Mouse (Mus musculus) hindbrain, embryonic 15.5 days (tissue): ENCODE results near the gene Baz2b. TPM values are rescaled to one million over a fixed set of nuclear protein-coding genes. Genes with fewer than 3 reads are reported as not detected.

Source experiments
- ATAC-seq: fragments of 200-750 bp; cut with Nextera tagmentation; 2 replicates; pipeline ENCODE4 v1.8.0; 2017; ENCODE audit warnings: low read depth, moderate number of reproducible peaks, moderate TSS enrichment; ENCODE audit not compliant: low FRiP score
- H3K27ac ChIP-seq: fragments of 300-500 bp; sonication (generic); replicated peaks from 2 replicates; pipeline ENCODE4 v1.5.1; 2015; ENCODE audit warnings: mild to moderate bottlenecking, inconsistent platforms
- H3K27me3 ChIP-seq: fragments of 300-500 bp; sonication (generic); 2 replicates; pipeline ENCODE4 v1.6.1; 2015; ENCODE audit warnings: control low read depth, inconsistent platforms
- H3K36me3 ChIP-seq: fragments of 300-500 bp; sonication (generic); 2 replicates; pipeline ENCODE4 v1.6.1; 2015; ENCODE audit warnings: control low read depth, inconsistent platforms
- H3K4me1 ChIP-seq: fragments of 300-500 bp; sonication (generic); replicated peaks from 2 replicates; pipeline ENCODE4 v1.6.1; 2015; ENCODE audit warnings: control low read depth, inconsistent platforms
- H3K4me2 ChIP-seq: fragments of 300-500 bp; sonication (generic); 2 replicates; pipeline ENCODE4 v1.6.1; 2015; ENCODE audit warnings: moderate library complexity, mild to moderate bottlenecking, inconsistent platforms
- H3K4me3 ChIP-seq: fragments of 300-500 bp; sonication (generic); 2 replicates; pipeline ENCODE4 v1.5.1; 2015; ENCODE audit warnings: mild to moderate bottlenecking, inconsistent platforms
- H3K9ac ChIP-seq: fragments of 300-500 bp; sonication (generic); 2 replicates; pipeline ENCODE4 v1.6.1; 2015; ENCODE audit warnings: inconsistent platforms
- H3K9me3 ChIP-seq: fragments of 300-500 bp; sonication (generic); 2 replicates; pipeline ENCODE4 v1.6.1; 2016; ENCODE audit warnings: control low read depth, inconsistent platforms
- WGBS: fragments of 180-500 bp; shearing (Covaris S2); methylation state at CpG from one replicate; pipeline ENCODE4 v1.1.7; 2015; 5-methylcytosine and 5-hydroxymethylcytosine counted together
- polyA plus RNA-seq: library from polyadenylated mRNA; unstranded; fragments of >200 nt; fragmentation: Nextera tagmentation; extraction: Ambion mirVana; gene quantifications from 2 replicates; pipeline ENCODE4 v1.2.1, GENCODE M21; 2015

Baz2b gene
- polyA plus RNA-seq, 1 experiment from 2014 or later = 74.7 TPM

- peaks cover 16% of the 10 kb centered on the region; the same call in 1 of the 2 replicates for H3K36me3 ChIP-seq
- no peak for ATAC-seq
- no peak overlapping the region for H3K9ac ChIP-seq
- H3K4me1 ChIP-seq = no peaks in the 10 kb centered on the region
- H3K27me3 ChIP-seq = no peaks in the 10 kb centered on the region
- H3K4me2 ChIP-seq = no peak overlapping the region
- no peaks in the 10 kb centered on the region for H3K9me3 ChIP-seq
- no peak overlapping the region for H3K4me3 ChIP-seq
- 92% methylated on average over 5 of the region's 5 CpGs for WGBS
- no peak overlapping the region for H3K27ac ChIP-seq
Observed at GRCm38 (mm10) chr2:60003665-60004045, 206.0 kb downstream of the Baz2b start.

- WGBS = 82% methylated on average over 5 of the region's 5 CpGs
- Histone ChIP-seq H3K36me3 (peaks cover 16% of the 10 kb centered on the region; the same call in 1 of the 2 replicates), H3K4me2 (no peak overlapping the region), H3K27ac (no peak overlapping the region), H3K4me3 (no peak overlapping the region), H3K9ac (no peak overlapping the region), H3K27me3 (no peaks in the 10 kb centered on the region), H3K9me3 (no peaks in the 10 kb centered on the region), H3K4me1 (no peaks in the 10 kb centered on the region)
- ATAC-seq = no peak
Observed at GRCm38 (mm10) chr2:60003038-60003664, 206.5 kb downstream of the Baz2b start.

- Histone ChIP-seq H3K36me3 (peaks cover 9% of the 10 kb centered on the region; the same call in 1 of the 2 replicates), H3K9me3 (no peaks in the 10 kb centered on the region), H3K4me1 (no peaks in the 10 kb centered on the region), H3K4me3 (no peak overlapping the region), H3K27me3 (no peaks in the 10 kb centered on the region), H3K9ac (no peak overlapping the region), H3K4me2 (no peak overlapping the region), H3K27ac (no peak overlapping the region)
- ATAC-seq = no peak
- WGBS = 88% methylated on average over 4 of the region's 4 CpGs
Observed at GRCm38 (mm10) chr2:60000268-60000667, 209.4 kb downstream of the Baz2b start.

GRCm38 (mm10) chr2:59997479-59998228, 212.0 kb downstream of the Baz2b start:
- Histone ChIP-seq H3K27me3 (no peaks in the 10 kb centered on the region), H3K4me2 (no peak overlapping the region), H3K27ac (no peak overlapping the region), H3K4me3 (no peak overlapping the region), H3K9ac (no peak overlapping the region), H3K4me1 (peaks cover 6% of the 10 kb centered on the region; the same call in 1 of the 2 replicates), H3K36me3 (peaks cover 5% of the 10 kb centered on the region; the same call in 1 of the 2 replicates), H3K9me3 (no peaks in the 10 kb centered on the region)
- 87% methylated on average over 7 of the region's 8 CpGs for WGBS
- no peak for ATAC-seq

GRCm38 (mm10) chr2:59996911-59997310, 212.7 kb downstream of the Baz2b start:
- 87% methylated on average over 5 of the region's 5 CpGs for WGBS
- no peak overlapping the region for H3K27ac ChIP-seq
- H3K9ac ChIP-seq = no peak overlapping the region
- H3K4me3 ChIP-seq = no peak overlapping the region
- ATAC-seq = no peak
- peaks cover 11% of the 10 kb centered on the region; the same call in 1 of the 2 replicates for H3K4me1 ChIP-seq
- H3K27me3 ChIP-seq = no peaks in the 10 kb centered on the region
- no peaks in the 10 kb centered on the region for H3K9me3 ChIP-seq
- no peak overlapping the region for H3K4me2 ChIP-seq
- peaks cover 5% of the 10 kb centered on the region; the same call in 1 of the 2 replicates for H3K36me3 ChIP-seq

- H3K9me3 ChIP-seq = no peaks in the 10 kb centered on the region
- H3K9ac ChIP-seq = no peak overlapping the region
- ATAC-seq = no peak
- H3K27ac ChIP-seq = peak overlapping the region; percentile 42; the same call in 1 of the 2 replicates
- H3K4me3 ChIP-seq = no peak overlapping the region
- no peaks in the 10 kb centered on the region for H3K27me3 ChIP-seq
- H3K36me3 ChIP-seq = no peaks in the 10 kb centered on the region; the same call in 1 of the 2 replicates
- H3K4me1 ChIP-seq = peaks cover 11% of the 10 kb centered on the region; the same call in 1 of the 2 replicates
- no peak overlapping the region for H3K4me2 ChIP-seq
- WGBS = 49% methylated on average over 3 of the region's 3 CpGs
Observed at GRCm38 (mm10) chr2:59993190-59993535, 216.5 kb downstream of the Baz2b start.

- no peak for ATAC-seq
- Histone ChIP-seq H3K27ac (peak overlapping the region; percentile 42; the same call in 1 of the 2 replicates), H3K9ac (no peak overlapping the region), H3K9me3 (no peaks in the 10 kb centered on the region), H3K27me3 (no peaks in the 10 kb centered on the region), H3K36me3 (no peaks in the 10 kb centered on the region; the same call in 1 of the 2 replicates), H3K4me3 (no peak overlapping the region), H3K4me1 (peaks cover 11% of the 10 kb centered on the region; the same call in 1 of the 2 replicates), H3K4me2 (peak overlapping the region; percentile 29; the same call in 1 of the 2 replicates)
- 56% methylated on average over 10 of the region's 10 CpGs for WGBS
Observed at GRCm38 (mm10) chr2:59992488-59993189, 217.0 kb downstream of the Baz2b start.

- no peak overlapping the region for H3K4me3 ChIP-seq
Observed at GRCm38 (mm10) chr2:59991775-59992174, 217.9 kb downstream of the Baz2b start.

GRCm38 (mm10) chr2:59987521-59987920, 222.1 kb downstream of the Baz2b start:
- WGBS = 65% methylated on average over 6 of the region's 6 CpGs

More at GRCm38 (mm10) chr2:59991775-59992174, 217.9 kb downstream of the Baz2b start:
- no peak overlapping the region for H3K27ac ChIP-seq
- H3K4me2 ChIP-seq = no peak overlapping the region
- H3K4me1 ChIP-seq = peaks cover 11% of the 10 kb centered on the region; the same call in 1 of the 2 replicates
- no peaks in the 10 kb centered on the region for H3K27me3 ChIP-seq
- no peak for ATAC-seq
- H3K9ac ChIP-seq = no peak overlapping the region
- no peaks in the 10 kb centered on the region for H3K9me3 ChIP-seq
- no peaks in the 10 kb centered on the region; the same call in 1 of the 2 replicates for H3K36me3 ChIP-seq

GRCm38 (mm10) chr2:59979488-59980220, 230.0 kb downstream of the Baz2b start:
- no peaks in the 10 kb centered on the region for H3K4me1 ChIP-seq
- H3K36me3 ChIP-seq = peaks cover 5% of the 10 kb centered on the region
- WGBS = 63% methylated on average over 6 of the region's 6 CpGs
- H3K4me3 ChIP-seq = no peak overlapping the region
- H3K27me3 ChIP-seq = no peaks in the 10 kb centered on the region
- 0 out of 2 replicates have a peak, but pooled peaks have one; percentile 30 for ATAC-seq
- no peak overlapping the region for H3K9ac ChIP-seq
- no peaks in the 10 kb centered on the region for H3K9me3 ChIP-seq
- no peak overlapping the region for H3K4me2 ChIP-seq
- no peak overlapping the region for H3K27ac ChIP-seq

More at GRCm38 (mm10) chr2:59987521-59987920, 222.1 kb downstream of the Baz2b start:
- no peak overlapping the region for H3K4me3 ChIP-seq
- H3K27ac ChIP-seq = no peak overlapping the region
- no peak overlapping the region for H3K4me2 ChIP-seq
- H3K36me3 ChIP-seq = no peaks in the 10 kb centered on the region; the same call in 1 of the 2 replicates
- no peak overlapping the region for H3K9ac ChIP-seq
- no peak for ATAC-seq
- no peaks in the 10 kb centered on the region for H3K27me3 ChIP-seq
- no peaks in the 10 kb centered on the region for H3K9me3 ChIP-seq
- H3K4me1 ChIP-seq = peaks cover 4% of the 10 kb centered on the region; the same call in 1 of the 2 replicates

GRCm38 (mm10) chr2:59976680-59977079, 233.0 kb downstream of the Baz2b start:
- Histone ChIP-seq H3K9ac (no peak overlapping the region), H3K27ac (no peak overlapping the region), H3K36me3 (peaks cover 5% of the 10 kb centered on the region), H3K9me3 (no peaks in the 10 kb centered on the region), H3K4me1 (no peaks in the 10 kb centered on the region), H3K4me2 (no peak overlapping the region), H3K4me3 (no peak overlapping the region), H3K27me3 (no peaks in the 10 kb centered on the region)
- 88% methylated on average over 5 of the region's 5 CpGs for WGBS
- ATAC-seq = no peak
